Mouse (Mus musculus): Measurements from ENCODE around the gene Cacna1e. TPM values are rescaled to one million over a fixed set of nuclear protein-coding genes. Genes with fewer than 3 reads are reported as not detected.
A peak's percentile ranks its signal among the peaks of the same experiment; 100 is the strongest.

The Cacna1e gene
- polyA plus RNA-seq, 1 experiment from 2014 or later: 10.7 TPM

DNA sequence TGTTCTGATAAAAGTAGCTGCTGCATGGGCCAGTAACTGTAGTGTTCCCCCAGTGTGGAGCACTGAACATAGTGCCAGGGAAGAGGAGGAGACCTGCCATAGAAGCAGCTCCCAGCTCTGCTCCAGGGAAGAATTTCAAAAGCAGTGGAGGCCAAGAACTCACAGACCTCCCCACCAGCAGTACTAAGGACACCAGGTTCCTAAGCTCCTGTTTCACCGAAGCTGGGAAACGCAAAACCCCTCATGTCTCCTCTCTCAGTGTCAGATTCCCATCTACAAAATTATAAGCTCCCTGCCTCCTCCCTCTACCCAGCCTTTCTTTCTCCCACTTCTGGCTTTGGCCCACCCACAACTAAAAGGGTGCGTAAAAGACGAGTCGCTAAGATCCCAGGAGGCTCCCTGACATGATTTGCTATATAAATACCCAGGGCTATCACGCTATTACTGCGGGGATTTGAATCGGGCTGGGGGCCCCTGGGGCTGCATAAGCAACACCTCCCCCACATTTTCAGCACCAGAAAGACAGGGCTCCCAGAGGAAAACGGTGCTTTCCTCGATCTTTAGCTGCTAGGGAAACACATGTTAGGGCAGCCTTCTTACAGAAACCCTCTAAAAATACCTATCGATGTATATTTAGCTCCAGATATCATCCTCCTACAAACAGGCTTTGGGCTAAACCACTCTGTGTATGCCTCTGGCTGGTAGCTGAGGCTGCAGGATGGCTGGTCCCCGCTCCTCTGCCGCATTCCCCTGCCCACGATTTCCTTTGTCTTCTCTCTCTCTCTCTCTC, 195.2 kb downstream of the Cacna1e start:
- Histone ChIP-seq H3K36me3 (no peaks in the 10 kb centered on the region), H3K4me2 (peak overlapping the region; percentile 24; the same call in 1 of the 2 replicates), H3K4me3 (no peak overlapping the region), H3K9me3 (no peaks in the 10 kb centered on the region), H3K27me3 (no peaks in the 10 kb centered on the region), H3K27ac (replicated peaks) (peak overlapping the region; percentile 13; the same call in 1 of the 2 replicates), H3K9ac (peak overlapping the region; percentile 55; the same call in 1 of the 2 replicates), H3K4me1 (replicated peaks) (peaks cover 4% of the 10 kb centered on the region)
- no peak; the same call in 1 of the 2 replicates for ATAC-seq (ENCODE audit: low read depth)
- 42% methylated on average over 14 of the region's 14 CpGs for WGBS

DNA sequence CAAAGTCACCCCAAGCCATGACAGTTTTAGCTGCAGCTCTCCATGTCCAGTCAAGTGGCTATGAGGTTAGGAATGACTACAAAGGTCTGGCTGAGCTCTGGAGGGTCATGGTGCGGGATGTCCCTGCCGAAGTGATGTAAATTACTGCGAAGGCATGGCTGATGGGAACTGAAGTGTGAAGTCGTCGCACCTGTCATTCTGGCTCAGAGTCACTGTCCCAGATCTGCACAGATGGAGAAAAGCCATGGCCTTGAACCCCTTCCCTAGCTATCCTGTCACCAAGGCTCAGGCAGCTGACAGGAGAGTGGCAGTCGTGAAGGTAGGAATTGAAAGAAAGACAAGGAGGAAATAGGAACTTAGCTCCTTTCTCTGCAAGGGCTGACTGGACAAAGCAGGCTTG, 197.4 kb downstream of the Cacna1e start:
- peaks cover 4% of the 10 kb centered on the region for H3K4me1 ChIP-seq (replicated peaks)

DNA sequence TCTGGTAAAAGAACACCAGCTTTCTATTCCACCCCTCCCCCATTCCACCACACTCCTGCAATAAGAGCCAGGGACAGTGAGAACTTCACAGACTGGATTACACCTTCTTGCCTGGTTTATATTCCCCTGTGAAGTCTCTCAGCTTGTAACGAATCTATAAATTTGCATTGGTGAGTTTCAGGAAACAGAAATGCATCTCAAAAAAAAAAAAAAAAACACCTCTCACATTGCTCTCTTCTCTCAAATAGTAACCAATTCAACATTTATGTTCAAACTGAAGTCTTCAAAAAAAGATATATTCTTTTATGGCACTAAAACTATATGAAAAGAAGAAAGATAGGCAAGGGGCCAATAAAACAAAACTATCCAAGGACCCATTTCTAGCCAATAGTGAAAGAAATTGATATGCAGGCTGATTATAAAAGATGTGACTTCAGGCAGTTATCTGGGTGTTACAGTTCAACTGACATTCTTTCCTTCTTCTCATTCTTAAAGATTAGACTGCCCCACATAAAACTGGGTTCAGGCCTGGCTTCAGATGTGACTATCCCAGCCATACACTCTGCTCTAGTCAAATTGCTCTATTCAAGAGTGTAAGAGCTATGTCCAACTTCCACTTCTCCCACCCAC, 200.7 kb downstream of the Cacna1e start:
- Histone ChIP-seq H3K4me3 (no peak overlapping the region), H3K4me1 (replicated peaks) (no peaks in the 10 kb centered on the region), H3K27me3 (no peaks in the 10 kb centered on the region), H3K4me2 (no peak overlapping the region), H3K36me3 (no peaks in the 10 kb centered on the region), H3K27ac (replicated peaks) (no peak overlapping the region), H3K9ac (no peak overlapping the region), H3K9me3 (no peaks in the 10 kb centered on the region)
- WGBS: 68% methylated on average over 1 of the region's 1 CpGs
- ATAC-seq (ENCODE audit: low read depth): no peak

More for the DNA sequence above, 197.4 kb downstream of the Cacna1e start:
- no peak for ATAC-seq (ENCODE audit: low read depth)
- Histone ChIP-seq H3K9ac (no peak overlapping the region), H3K4me2 (no peak overlapping the region), H3K27ac (replicated peaks) (no peak overlapping the region), H3K36me3 (no peaks in the 10 kb centered on the region), H3K27me3 (no peaks in the 10 kb centered on the region), H3K4me3 (no peak overlapping the region), H3K9me3 (no peaks in the 10 kb centered on the region)
- 79% methylated on average over 6 of the region's 6 CpGs for WGBS

DNA sequence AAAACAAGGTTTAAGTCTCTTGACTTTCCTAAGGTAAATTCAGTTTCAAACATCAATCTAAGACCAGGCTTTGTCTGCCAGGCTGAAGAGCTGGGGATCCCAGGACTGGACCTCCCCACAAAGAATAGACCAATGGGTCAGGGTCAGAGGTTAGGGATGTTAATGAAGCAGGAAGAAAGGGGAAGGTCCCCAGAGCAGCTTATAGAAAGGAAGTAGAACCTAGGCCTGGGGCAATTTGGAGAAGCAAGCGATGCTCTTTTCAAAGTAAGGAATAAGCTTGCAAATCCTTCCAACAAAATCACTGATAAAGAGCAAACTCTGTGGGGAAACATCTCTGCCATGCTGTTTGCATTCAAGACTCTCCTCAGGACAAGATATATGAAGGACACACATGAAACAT, 205.3 kb downstream of the Cacna1e start:
- H3K4me2 ChIP-seq: no peak overlapping the region
- H3K36me3 ChIP-seq: no peaks in the 10 kb centered on the region
- no peaks in the 10 kb centered on the region for H3K27me3 ChIP-seq
- no peak for ATAC-seq (ENCODE audit: low read depth)
- H3K4me3 ChIP-seq: no peak overlapping the region
- H3K4me1 ChIP-seq (replicated peaks): no peaks in the 10 kb centered on the region
- H3K9me3 ChIP-seq: no peaks in the 10 kb centered on the region
- H3K27ac ChIP-seq (replicated peaks): no peak overlapping the region
- 21% methylated on average over 1 of the region's 1 CpGs for WGBS
- H3K9ac ChIP-seq: no peak overlapping the region

DNA sequence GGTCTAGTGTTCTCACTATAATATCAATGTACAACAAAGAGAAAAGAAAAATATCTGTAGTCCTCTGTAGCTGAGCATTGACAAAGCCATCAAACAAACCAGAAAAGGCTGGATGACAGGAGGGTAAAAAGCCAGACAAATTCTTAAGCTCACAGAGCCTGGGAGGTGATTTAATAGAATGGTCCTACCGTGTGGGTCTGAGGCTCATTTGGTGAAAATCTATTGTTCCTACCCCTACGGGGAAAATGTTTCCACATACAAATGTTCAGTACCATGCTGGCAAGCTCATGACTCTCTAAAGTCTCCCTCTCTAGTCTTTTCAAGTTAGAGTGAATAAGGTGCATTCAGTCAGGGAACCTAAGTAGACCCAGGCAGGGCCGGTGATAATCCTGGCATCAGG, 206.2 kb downstream of the Cacna1e start:
- H3K9ac ChIP-seq: no peak overlapping the region
- H3K9me3 ChIP-seq: no peaks in the 10 kb centered on the region
- H3K4me2 ChIP-seq: no peak overlapping the region
- H3K36me3 ChIP-seq: no peaks in the 10 kb centered on the region
- H3K4me1 ChIP-seq (replicated peaks): no peaks in the 10 kb centered on the region
- H3K27ac ChIP-seq (replicated peaks): no peak overlapping the region
- no peaks in the 10 kb centered on the region for H3K27me3 ChIP-seq
- no peak overlapping the region for H3K4me3 ChIP-seq
- 51% methylated on average over 3 of the region's 3 CpGs for WGBS
- no peak for ATAC-seq (ENCODE audit: low read depth)

DNA sequence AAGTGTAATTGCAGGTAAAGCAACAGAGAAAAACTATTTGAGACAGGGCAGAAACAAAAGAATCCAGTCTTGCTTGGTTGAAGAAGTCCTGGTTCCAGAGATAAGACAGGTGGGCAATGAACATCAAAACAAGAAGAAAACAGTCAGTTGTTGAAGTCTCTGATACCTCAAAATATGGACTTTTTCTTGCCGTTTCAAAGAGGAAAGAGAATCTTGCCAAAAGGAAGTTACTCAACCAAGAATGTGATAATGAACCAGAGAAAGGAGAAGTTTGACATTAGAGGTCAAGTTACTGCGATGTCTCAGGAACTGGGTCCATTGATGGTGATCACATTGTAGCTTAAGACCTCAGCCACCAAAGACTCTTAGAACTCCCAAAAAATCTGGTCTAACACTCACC, 206.6 kb downstream of the Cacna1e start:
- WGBS: 81% methylated on average over 2 of the region's 2 CpGs

DNA sequence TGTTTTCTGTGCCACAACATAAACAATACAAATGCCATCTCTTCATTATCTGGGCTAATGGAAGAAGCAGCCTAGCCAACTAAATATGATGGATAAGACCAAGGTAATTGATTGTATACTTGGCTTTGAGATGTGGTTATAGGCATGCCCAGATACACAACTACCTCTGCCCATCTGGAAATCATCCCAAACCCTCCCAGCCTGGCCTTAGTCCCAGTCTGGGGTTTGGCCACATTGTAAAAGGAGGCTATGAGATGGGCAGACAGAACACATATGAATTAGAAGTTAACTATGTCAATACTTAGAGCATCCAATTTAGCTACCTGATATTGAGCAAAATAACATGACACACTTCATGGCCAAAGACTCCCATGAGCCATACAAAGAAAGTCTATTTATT, 220.6 kb downstream of the Cacna1e start:
- Histone ChIP-seq H3K4me2 (no peak overlapping the region), H3K27ac (replicated peaks) (no peak overlapping the region), H3K4me1 (replicated peaks) (peaks cover 13% of the 10 kb centered on the region), H3K9ac (no peak overlapping the region), H3K27me3 (no peaks in the 10 kb centered on the region), H3K4me3 (no peak overlapping the region), H3K9me3 (no peaks in the 10 kb centered on the region), H3K36me3 (no peaks in the 10 kb centered on the region)
- no peak for ATAC-seq (ENCODE audit: low read depth)

More for the DNA sequence above, 206.6 kb downstream of the Cacna1e start:
- no peak for ATAC-seq (ENCODE audit: low read depth)
- H3K9me3 ChIP-seq: no peaks in the 10 kb centered on the region
- no peaks in the 10 kb centered on the region for H3K36me3 ChIP-seq
- H3K4me1 ChIP-seq (replicated peaks): no peaks in the 10 kb centered on the region
- H3K4me2 ChIP-seq: no peak overlapping the region
- no peak overlapping the region for H3K4me3 ChIP-seq
- no peaks in the 10 kb centered on the region for H3K27me3 ChIP-seq
- no peak overlapping the region for H3K27ac ChIP-seq (replicated peaks)
- no peak overlapping the region for H3K9ac ChIP-seq

DNA sequence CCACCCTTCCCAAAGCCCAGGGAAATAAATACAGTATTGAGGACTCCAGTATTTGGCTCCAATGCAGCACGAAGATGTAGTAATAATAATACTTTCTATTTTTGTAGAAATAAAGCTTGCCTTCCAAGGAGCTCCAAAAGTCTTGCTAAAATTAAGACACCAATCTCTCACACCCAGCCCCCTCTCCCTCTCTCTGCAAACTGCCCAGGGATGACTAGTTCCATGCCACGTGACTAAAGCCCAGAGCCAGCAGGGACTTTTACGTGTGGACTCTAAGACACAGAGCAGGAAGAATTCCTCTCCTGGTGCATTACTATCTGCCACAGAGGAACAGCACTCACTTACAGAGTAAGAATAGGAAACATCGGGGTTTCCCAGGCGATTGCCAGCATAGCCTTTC, 222.3 kb downstream of the Cacna1e start:
- ATAC-seq (ENCODE audit: low read depth): no peak
- H3K9ac ChIP-seq: no peak overlapping the region
- no peak overlapping the region for H3K4me2 ChIP-seq
- H3K4me1 ChIP-seq (replicated peaks): peaks cover 13% of the 10 kb centered on the region
- H3K27me3 ChIP-seq: no peaks in the 10 kb centered on the region
- H3K9me3 ChIP-seq: no peaks in the 10 kb centered on the region
- H3K4me3 ChIP-seq: no peak overlapping the region
- no peak overlapping the region for H3K27ac ChIP-seq (replicated peaks)
- 85% methylated on average over 5 of the region's 5 CpGs for WGBS
- no peaks in the 10 kb centered on the region for H3K36me3 ChIP-seq

DNA sequence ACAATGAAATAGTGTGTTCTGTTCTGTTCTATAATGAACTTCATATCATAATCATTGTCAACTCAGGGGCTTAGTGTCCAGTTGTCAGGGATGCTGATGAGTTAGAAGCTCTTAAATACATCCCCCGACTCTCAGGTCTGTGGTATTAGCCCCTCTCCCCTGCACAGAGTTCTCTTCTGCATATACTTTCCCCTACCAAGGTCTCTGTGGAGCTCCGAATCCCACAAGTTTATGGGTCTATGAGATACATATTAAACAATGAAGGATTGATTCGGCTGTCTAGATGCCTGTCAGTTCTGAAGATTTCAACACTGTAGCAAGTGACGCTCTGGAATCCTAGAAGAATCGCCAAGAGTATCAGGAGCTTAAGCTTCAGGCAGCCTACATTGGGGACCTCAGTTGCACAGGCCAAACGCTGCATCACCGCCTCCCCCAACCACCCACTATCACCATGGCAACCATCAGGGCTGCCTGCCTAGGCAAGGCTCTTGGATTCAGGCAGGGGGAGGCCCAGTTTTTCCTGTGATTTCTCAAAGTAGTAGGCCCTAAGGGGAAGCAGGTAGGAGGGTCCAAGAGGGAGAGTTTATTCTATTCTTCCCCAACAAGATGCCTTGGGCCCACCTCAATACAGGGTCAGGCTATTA, 223.0 kb downstream of the Cacna1e start:
- H3K27me3 ChIP-seq: no peaks in the 10 kb centered on the region
- H3K4me1 ChIP-seq (replicated peaks): peaks cover 13% of the 10 kb centered on the region
- no peak overlapping the region for H3K27ac ChIP-seq (replicated peaks)
- WGBS: 47% methylated on average over 7 of the region's 7 CpGs
- no peak overlapping the region for H3K4me2 ChIP-seq
- no peak overlapping the region for H3K9ac ChIP-seq
- ATAC-seq (ENCODE audit: low read depth): peak; percentile 88
- no peak overlapping the region for H3K4me3 ChIP-seq
- H3K9me3 ChIP-seq: no peaks in the 10 kb centered on the region
- H3K36me3 ChIP-seq: no peaks in the 10 kb centered on the region

DNA sequence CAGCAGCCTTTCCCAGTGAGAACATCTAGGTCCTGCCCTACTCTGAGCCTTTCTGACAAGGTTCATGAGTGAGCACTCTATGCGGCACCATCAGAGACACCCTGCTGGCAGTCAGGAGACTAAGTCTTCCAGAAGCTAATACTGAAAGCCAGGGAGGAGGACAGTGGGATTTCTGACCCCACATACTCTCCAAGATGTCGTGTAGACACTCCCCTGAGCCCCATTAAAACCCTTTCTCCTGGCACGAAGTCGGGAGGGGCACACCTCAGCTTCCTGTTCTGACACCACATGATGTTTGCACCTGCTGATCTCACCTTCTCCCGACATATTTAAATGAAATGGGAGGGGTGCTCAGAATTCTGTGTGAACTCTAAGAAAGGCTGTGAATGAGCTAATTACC, 226.9 kb downstream of the Cacna1e start:
- Histone ChIP-seq H3K27me3 (no peaks in the 10 kb centered on the region), H3K9me3 (no peaks in the 10 kb centered on the region), H3K4me2 (no peak overlapping the region), H3K9ac (no peak overlapping the region), H3K4me3 (no peak overlapping the region), H3K36me3 (no peaks in the 10 kb centered on the region), H3K4me1 (replicated peaks) (peaks cover 13% of the 10 kb centered on the region), H3K27ac (replicated peaks) (no peak overlapping the region)
- WGBS: 69% methylated on average over 5 of the region's 5 CpGs
- ATAC-seq (ENCODE audit: low read depth): no peak

DNA sequence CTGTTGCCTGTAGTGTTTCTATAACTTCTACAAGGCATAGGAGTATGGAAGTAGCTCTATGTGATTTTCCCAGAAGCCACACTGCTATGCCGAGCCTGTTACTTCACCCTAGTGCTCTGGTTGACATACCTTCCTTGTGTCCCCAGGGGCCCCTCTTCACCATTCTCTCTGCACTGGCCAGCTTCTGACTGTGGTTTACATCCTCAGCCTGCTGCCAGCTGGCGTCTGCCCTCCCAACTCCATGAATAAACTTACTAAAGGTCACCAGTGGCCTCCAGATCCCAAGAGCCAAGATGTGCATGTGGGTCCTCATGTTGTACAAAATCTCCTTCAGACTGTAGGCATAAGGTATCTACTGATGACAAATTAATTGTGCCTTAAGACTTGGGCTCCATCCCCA, 230.3 kb downstream of the Cacna1e start:
- WGBS: 83% methylated on average over 2 of the region's 2 CpGs
- H3K4me2 ChIP-seq: no peak overlapping the region
- no peaks in the 10 kb centered on the region for H3K27me3 ChIP-seq

DNA sequence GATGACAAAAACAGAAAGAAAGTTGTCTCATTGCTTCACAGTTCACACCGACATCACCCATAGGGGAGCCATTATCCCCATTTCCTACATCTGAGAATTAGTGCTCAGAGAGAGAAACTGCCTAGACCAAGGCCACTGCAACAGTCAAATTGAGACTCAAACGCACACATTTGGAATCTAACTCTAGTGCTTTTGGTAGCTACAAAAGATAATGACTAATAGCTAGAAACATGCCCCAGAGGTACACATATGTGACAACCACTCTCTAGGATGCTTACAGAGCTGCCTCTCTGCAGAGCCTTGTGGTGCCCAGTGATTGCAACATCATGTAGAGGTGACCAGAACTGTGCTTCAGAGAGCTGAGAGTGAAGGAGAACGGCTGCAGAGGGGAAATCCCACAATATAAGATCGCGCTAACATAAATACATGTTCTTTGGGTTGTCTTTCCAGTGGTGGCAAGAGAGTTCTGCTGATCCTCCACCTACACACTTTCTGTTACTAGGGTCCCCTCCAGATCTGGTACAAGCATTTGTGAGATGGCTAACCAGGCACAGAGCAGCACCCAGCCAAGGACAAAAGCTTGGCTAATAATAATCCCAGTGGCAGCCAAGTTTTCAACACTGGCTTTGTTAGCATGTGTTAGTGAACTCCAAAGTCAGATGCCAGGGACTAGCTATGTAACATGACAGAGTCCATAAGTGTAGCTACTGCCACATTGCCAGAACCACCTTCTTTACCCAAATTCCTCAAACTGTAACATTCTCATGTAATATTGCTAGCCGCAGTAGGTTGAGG, 237.9 kb downstream of the Cacna1e start:
- H3K4me2 ChIP-seq: no peak overlapping the region
- no peaks in the 10 kb centered on the region for H3K9me3 ChIP-seq
- no peak overlapping the region for H3K4me3 ChIP-seq
- no peak overlapping the region for H3K9ac ChIP-seq
- H3K4me1 ChIP-seq (replicated peaks): peaks cover 2% of the 10 kb centered on the region; the same call in 1 of the 2 replicates
- H3K36me3 ChIP-seq: no peaks in the 10 kb centered on the region
- WGBS: 88% methylated on average over 6 of the region's 6 CpGs
- H3K27me3 ChIP-seq: no peaks in the 10 kb centered on the region
- ATAC-seq (ENCODE audit: low read depth): no peak
- no peak overlapping the region for H3K27ac ChIP-seq (replicated peaks)

More for the DNA sequence above, 230.3 kb downstream of the Cacna1e start:
- no peak overlapping the region for H3K9ac ChIP-seq
- H3K4me3 ChIP-seq: no peak overlapping the region
- no peak for ATAC-seq (ENCODE audit: low read depth)
- peaks cover 4% of the 10 kb centered on the region; the same call in 1 of the 2 replicates for H3K4me1 ChIP-seq (replicated peaks)
- H3K9me3 ChIP-seq: no peaks in the 10 kb centered on the region
- no peaks in the 10 kb centered on the region for H3K36me3 ChIP-seq
- no peak overlapping the region for H3K27ac ChIP-seq (replicated peaks)

Measured in neural tube, embryonic 13.5 days (tissue).